Mouse (Mus musculus): ENCODE measurements at regions not wholly inside any gene's neighbourhood (a gene's known extent, or its start where the extent isn't known, plus 50 kb on each side); places are given as distances from the start of the nearest gene placed in this dataset.

- no peak for DNase-seq (ENCODE audit: extremely low read depth, insufficient read length, low spot score)
Observed at GRCm38 (mm10) chr13:99099226-99099625, 85.4 kb upstream of the Zfp366 start.

GRCm38 (mm10) chr13:99097606-99098545 is 86.7 kb upstream of the Zfp366 start:
- DNase-seq (ENCODE audit: extremely low read depth, insufficient read length, low spot score), result no peak

- DNase-seq (ENCODE audit: extremely low read depth, insufficient read length, low spot score), result no peak
Observed at GRCm38 (mm10) chr13:99096837-99097236, 87.8 kb upstream of the Zfp366 start.

- DNase-seq (ENCODE audit: extremely low read depth, insufficient read length, low spot score), result no peak
Observed at GRCm38 (mm10) chr13:99095006-99095405, 89.6 kb upstream of the Zfp366 start.

- DNase-seq (ENCODE audit: extremely low read depth, insufficient read length, low spot score), result no peak
Observed at GRCm38 (mm10) chr13:99094221-99094620, 90.4 kb upstream of the Zfp366 start.

GRCm38 (mm10) chr13:99093269-99093668 is 91.4 kb upstream of the Zfp366 start:
- peak; percentile 39 for DNase-seq (ENCODE audit: extremely low read depth, insufficient read length, low spot score)

- DNase-seq (ENCODE audit: extremely low read depth, insufficient read length, low spot score), result no peak
Observed at GRCm38 (mm10) chr13:99092279-99092930, 92.2 kb upstream of the Zfp366 start.

- DNase-seq (ENCODE audit: extremely low read depth, insufficient read length, low spot score), result no peak
Observed at GRCm38 (mm10) chr13:99091562-99092278, 92.9 kb upstream of the Zfp366 start.

- DNase-seq (ENCODE audit: extremely low read depth, insufficient read length, low spot score), result no peak
Observed at GRCm38 (mm10) chr13:99090361-99090760, 94.3 kb upstream of the Zfp366 start.

- DNase-seq (ENCODE audit: extremely low read depth, insufficient read length, low spot score), result no peak
Observed at GRCm38 (mm10) chr13:99088285-99088684, 96.3 kb upstream of the Zfp366 start.

GRCm38 (mm10) chr13:99079331-99079761 is 95.0 kb upstream of the 1700024P04Rik start:
- DNase-seq (ENCODE audit: extremely low read depth, insufficient read length, low spot score), result no peak

GRCm38 (mm10) chr13:99078643-99079042 is 94.3 kb upstream of the 1700024P04Rik start:
- DNase-seq (ENCODE audit: extremely low read depth, insufficient read length, low spot score), result no peak

- DNase-seq (ENCODE audit: extremely low read depth, insufficient read length, low spot score), result no peak
Observed at GRCm38 (mm10) chr13:99077039-99077749, 92.8 kb upstream of the 1700024P04Rik start.

GRCm38 (mm10) chr13:99075467-99075866 is 91.1 kb upstream of the 1700024P04Rik start:
- DNase-seq (ENCODE audit: extremely low read depth, insufficient read length, low spot score), result no peak

GRCm38 (mm10) chr13:99071821-99072414 is 87.6 kb upstream of the 1700024P04Rik start:
- DNase-seq (ENCODE audit: extremely low read depth, insufficient read length, low spot score), result no peak

GRCm38 (mm10) chr13:99071413-99071812 is 87.0 kb upstream of the 1700024P04Rik start:
- no peak for DNase-seq (ENCODE audit: extremely low read depth, insufficient read length, low spot score)

- no peak for DNase-seq (ENCODE audit: extremely low read depth, insufficient read length, low spot score)
Observed at GRCm38 (mm10) chr13:99069767-99070166, 85.4 kb upstream of the 1700024P04Rik start.

GRCm38 (mm10) chr13:99067504-99067903 is 83.1 kb upstream of the 1700024P04Rik start:
- DNase-seq (ENCODE audit: extremely low read depth, insufficient read length, low spot score), result no peak

GRCm38 (mm10) chr13:99063431-99063830 is 79.1 kb upstream of the 1700024P04Rik start:
- DNase-seq (ENCODE audit: extremely low read depth, insufficient read length, low spot score), result peak; percentile 16

GRCm38 (mm10) chr13:99062936-99063335 is 78.6 kb upstream of the 1700024P04Rik start:
- no peak for DNase-seq (ENCODE audit: extremely low read depth, insufficient read length, low spot score)

Data from 3134 (cell line).